Mouse (Mus musculus): Measurements from ENCODE around the gene Sh3gl3.
"Not testable (repeated sequence)": the region's sequence is repeated elsewhere in the genome, so short reads cannot be mapped to it uniquely, and the experiment has no call there.

The Sh3gl3 gene

GRCm38 (mm10) chr7:82235486-82235885 lies 61.8 kb downstream of the Sh3gl3 start:
- no peak for DNase-seq (ENCODE audit: low spot score in 2 of 2)

- no peak for DNase-seq (ENCODE audit: low spot score in 2 of 2)
Observed at GRCm38 (mm10) chr7:82236152-82236898, 62.7 kb downstream of the Sh3gl3 start.

GRCm38 (mm10) chr7:82236899-82237162 lies 63.2 kb downstream of the Sh3gl3 start:
- no peak for DNase-seq (ENCODE audit: low spot score in 2 of 2)

- no peak for DNase-seq (ENCODE audit: low spot score in 2 of 2)
Observed at GRCm38 (mm10) chr7:82240424-82241240, 67.0 kb downstream of the Sh3gl3 start.

- no peak for DNase-seq (ENCODE audit: low spot score in 2 of 2)
Observed at GRCm38 (mm10) chr7:82244701-82245100, 71.1 kb downstream of the Sh3gl3 start.

- DNase-seq (ENCODE audit: low spot score in 2 of 2) = no peak
Observed at GRCm38 (mm10) chr7:82248953-82249695, 75.5 kb downstream of the Sh3gl3 start.

GRCm38 (mm10) chr7:82253309-82253708 lies 79.7 kb downstream of the Sh3gl3 start:
- DNase-seq (ENCODE audit: low spot score in 2 of 2) = no peak

- no peak for DNase-seq (ENCODE audit: low spot score in 2 of 2)
Observed at GRCm38 (mm10) chr7:82256936-82257335, 83.3 kb downstream of the Sh3gl3 start.

GRCm38 (mm10) chr7:82257530-82257929 lies 83.9 kb downstream of the Sh3gl3 start:
- DNase-seq (ENCODE audit: low spot score in 2 of 2) = no peak

- peak in 1 of 2 experiments; percentile 14 for DNase-seq (ENCODE audit: low spot score in 2 of 2)
Observed at GRCm38 (mm10) chr7:82260210-82260609, 86.6 kb downstream of the Sh3gl3 start.

- DNase-seq (ENCODE audit: low spot score in 2 of 2) = peak; percentile 18 to 75
Observed at GRCm38 (mm10) chr7:82263141-82263540, 89.5 kb downstream of the Sh3gl3 start.

- DNase-seq (ENCODE audit: low spot score in 2 of 2) = no peak
Observed at GRCm38 (mm10) chr7:82264119-82264518, 90.5 kb downstream of the Sh3gl3 start.

- no peak for DNase-seq (ENCODE audit: low spot score in 2 of 2)
Observed at GRCm38 (mm10) chr7:82265365-82265764, 91.7 kb downstream of the Sh3gl3 start.

GRCm38 (mm10) chr7:82269948-82270347 lies 96.3 kb downstream of the Sh3gl3 start:
- no peak for DNase-seq (ENCODE audit: low spot score in 2 of 2)

GRCm38 (mm10) chr7:82271742-82272141 lies 98.1 kb downstream of the Sh3gl3 start:
- no peak for DNase-seq (ENCODE audit: low spot score in 2 of 2)

- DNase-seq (ENCODE audit: low spot score in 2 of 2) = not testable (repeated sequence)
Observed at GRCm38 (mm10) chr7:82272875-82273274, 99.2 kb downstream of the Sh3gl3 start.

GRCm38 (mm10) chr7:82274011-82274709 lies 100.5 kb downstream of the Sh3gl3 start:
- peak in 1 of 2 experiments; percentile 66 for DNase-seq (ENCODE audit: low spot score in 2 of 2)

- DNase-seq (ENCODE audit: low spot score in 2 of 2) = no peak
Observed at GRCm38 (mm10) chr7:82274975-82275374, 101.3 kb downstream of the Sh3gl3 start.

GRCm38 (mm10) chr7:82275529-82276204 lies 102.0 kb downstream of the Sh3gl3 start:
- DNase-seq (ENCODE audit: low spot score in 2 of 2) = no peak

GRCm38 (mm10) chr7:82282011-82282410 lies 108.4 kb downstream of the Sh3gl3 start:
- DNase-seq (ENCODE audit: low spot score in 2 of 2) = no peak

GRCm38 (mm10) chr7:82282464-82282863 lies 108.8 kb downstream of the Sh3gl3 start:
- no peak for DNase-seq (ENCODE audit: low spot score in 2 of 2)

All from spleen, postnatal 4 days (tissue).